Mouse (Mus musculus): ENCODE measurements around the gene BC005624.

Gene BC005624

DNA sequence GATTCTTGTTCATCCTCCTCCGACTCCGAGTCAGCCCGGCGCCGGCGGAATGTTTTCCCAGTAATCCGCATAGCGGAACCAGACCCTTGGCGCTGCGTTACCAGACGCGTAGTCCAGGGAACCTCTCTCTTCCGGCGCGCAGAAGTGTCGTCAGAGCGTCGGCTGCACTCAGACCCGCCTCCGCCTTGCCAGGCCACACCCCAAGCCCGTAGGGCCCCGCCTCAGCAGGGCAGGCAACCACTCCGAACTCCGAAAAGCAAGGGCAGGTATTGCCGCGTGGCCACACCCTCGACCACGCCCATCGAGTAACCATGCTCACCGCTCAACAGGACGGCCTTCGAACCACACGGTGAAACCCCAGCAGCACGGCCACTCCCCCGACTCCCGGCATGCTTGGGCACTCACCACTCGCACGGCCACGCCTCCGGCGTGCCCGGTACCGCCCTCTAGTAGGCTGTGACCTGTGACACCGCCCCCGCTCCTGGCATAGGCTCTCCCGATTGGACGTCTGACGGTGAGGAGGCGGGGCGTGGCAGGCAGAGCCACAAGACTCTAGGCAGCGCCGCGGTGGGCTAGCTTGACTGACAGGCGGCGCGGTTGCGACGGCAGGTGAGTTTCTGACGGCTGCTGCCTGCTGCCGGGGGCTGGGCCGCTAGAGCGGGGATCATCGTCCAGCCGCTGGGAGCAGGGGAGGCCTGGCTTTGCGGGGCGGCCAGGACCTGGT is at the start of gene BC005624, which contains the start of gene Usp20:
Gene BC005624, minus strand, starts transcription at position 412 of the 724 bp plus-strand sequence.
Gene Usp20, plus strand, starts transcription at position 490 of the 724 bp plus-strand sequence.
- DNase-seq (ENCODE audit: low spot score): peak; percentile 100

GRCm38 (mm10) chr2:31026642-31027041 is 44.6 kb upstream of the BC005624 start:
- DNase-seq (ENCODE audit: low spot score): no peak

GRCm38 (mm10) chr2:31025458-31025857 is 43.5 kb upstream of the BC005624 start:
- DNase-seq (ENCODE audit: low spot score): no peak

- DNase-seq (ENCODE audit: low spot score): peak; percentile 80
Observed at GRCm38 (mm10) chr2:31024618-31025370, 42.8 kb upstream of the BC005624 start.

DNA sequence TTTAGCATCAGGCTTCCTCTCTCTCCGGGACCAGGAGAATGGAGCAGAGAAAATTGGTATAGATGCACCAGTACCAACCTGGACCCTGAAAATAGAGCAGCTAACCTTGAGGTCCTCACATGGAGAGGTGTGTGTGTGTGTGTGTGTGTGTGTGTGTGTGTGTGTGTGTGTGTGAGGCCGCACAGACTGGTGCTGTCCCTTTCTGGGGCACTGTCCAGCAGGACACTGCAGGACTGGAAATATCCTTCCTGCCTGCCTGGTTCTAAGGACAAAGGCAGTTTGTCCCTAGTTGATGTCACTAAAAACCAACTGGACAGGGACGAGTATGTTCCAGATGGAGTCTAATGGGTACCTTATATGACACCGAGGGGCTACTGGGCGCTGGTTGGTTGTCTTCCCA is 41.9 kb upstream of the BC005624 start:
- no peak for DNase-seq (ENCODE audit: low spot score)

- no peak for DNase-seq (ENCODE audit: low spot score)
Observed at GRCm38 (mm10) chr2:31020202-31020601, 38.2 kb upstream of the BC005624 start.

DNA sequence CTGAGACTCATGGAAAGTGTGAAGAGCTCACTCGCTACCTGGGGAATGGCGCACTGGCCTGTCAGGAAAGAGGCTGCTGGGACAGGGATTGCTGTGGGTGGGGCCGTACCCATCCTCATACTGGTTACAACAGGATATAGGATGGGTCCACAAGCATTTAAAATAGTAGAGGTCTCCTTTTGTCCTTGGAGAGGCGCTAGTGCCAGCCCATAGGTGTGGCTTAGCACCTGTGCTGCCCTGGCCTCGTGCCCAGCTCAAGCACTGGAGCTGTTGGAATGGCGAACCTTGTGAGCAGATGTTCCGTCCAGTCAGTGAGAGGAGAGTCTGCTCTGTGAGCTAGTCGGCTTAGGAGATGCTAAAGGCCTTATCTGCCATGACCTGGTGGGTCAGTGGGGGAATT is 37.0 kb upstream of the BC005624 start:
- no peak for DNase-seq (ENCODE audit: low spot score)

GRCm38 (mm10) chr2:31018519-31018918 is 36.5 kb upstream of the BC005624 start:
- DNase-seq (ENCODE audit: low spot score): no peak

- no peak for DNase-seq (ENCODE audit: low spot score)
Observed at GRCm38 (mm10) chr2:31017625-31018317, 35.8 kb upstream of the BC005624 start.

DNA sequence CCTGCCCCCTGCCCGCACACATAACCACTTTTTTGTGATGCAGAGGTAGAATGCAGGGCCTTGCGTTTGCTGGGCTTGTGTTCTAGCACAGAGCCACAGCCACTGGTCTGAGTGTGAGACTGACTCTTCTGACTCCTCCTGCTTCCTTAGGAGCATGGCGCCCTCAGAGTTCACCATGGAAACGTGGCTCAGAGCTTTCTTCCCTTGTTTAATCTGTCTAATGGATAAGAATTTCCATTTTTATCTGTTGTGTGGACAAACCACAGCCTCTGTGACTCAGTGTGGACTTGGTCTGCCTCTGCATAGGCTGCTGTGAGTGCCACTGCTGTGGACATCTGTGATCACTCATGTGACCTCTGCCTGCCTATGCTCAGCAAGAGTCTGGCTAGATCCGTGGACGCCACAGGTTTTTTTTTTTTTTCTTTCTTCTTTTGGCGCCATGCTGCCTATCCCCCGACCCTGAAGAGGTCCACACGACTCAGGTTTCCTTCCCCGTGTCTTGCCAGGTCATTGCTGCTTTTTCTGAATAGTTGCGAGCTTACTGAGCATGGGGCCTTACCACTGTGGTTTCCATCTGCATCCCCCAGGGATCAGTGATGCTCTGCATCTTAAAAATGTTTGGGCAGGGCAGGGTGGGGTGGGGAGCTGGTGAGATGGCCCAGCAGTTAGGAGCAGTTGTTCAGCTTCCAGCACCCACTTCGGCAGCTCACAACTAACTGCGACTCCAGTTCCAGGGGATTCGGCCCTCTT is 31.5 kb upstream of the BC005624 start:
- DNase-seq (ENCODE audit: low spot score): no peak

GRCm38 (mm10) chr2:31007208-31007607 is 25.2 kb upstream of the BC005624 start:
- no peak for DNase-seq (ENCODE audit: low spot score)

- no peak for DNase-seq (ENCODE audit: low spot score)
Observed at GRCm38 (mm10) chr2:31006434-31006833, 24.4 kb upstream of the BC005624 start.

GRCm38 (mm10) chr2:31005453-31005852 is 23.5 kb upstream of the BC005624 start:
- no peak for DNase-seq (ENCODE audit: low spot score)

GRCm38 (mm10) chr2:31002857-31003256 is 20.9 kb upstream of the BC005624 start:
- no peak for DNase-seq (ENCODE audit: low spot score)

- DNase-seq (ENCODE audit: low spot score): no peak
Observed at GRCm38 (mm10) chr2:30998443-30999260, 16.7 kb upstream of the BC005624 start.

- DNase-seq (ENCODE audit: low spot score): no peak
Observed at GRCm38 (mm10) chr2:30995432-30995996, 13.5 kb upstream of the BC005624 start.

DNA sequence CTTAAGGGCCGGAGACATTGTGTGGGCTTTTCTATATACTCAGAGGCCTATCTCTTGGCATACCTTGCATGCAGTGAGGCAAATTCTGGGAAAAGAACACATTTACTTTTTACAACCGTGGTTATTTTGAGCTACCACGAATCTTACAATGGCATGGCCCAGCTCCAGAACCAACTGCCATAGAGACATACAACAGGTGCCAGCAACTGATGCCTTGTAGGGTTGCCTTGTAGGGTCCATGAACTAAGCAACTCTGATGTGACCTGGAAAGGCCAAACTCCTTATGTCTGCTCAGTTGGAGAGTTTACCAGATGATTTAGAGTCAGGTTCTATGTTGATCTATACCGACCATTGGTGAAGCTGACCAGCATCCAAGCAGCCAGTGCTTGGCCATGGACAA is 12.9 kb upstream of the BC005624 start:
- no peak for DNase-seq (ENCODE audit: low spot score)

- DNase-seq (ENCODE audit: low spot score): no peak
Observed at GRCm38 (mm10) chr2:30990221-30990620, 8.2 kb upstream of the BC005624 start.

GRCm38 (mm10) chr2:30985111-30986020 is 3.4 kb upstream of the BC005624 start:
- no peak for DNase-seq (ENCODE audit: low spot score)

GRCm38 (mm10) chr2:30983024-30983423 is 1.0 kb upstream of the BC005624 start:
- no peak for DNase-seq (ENCODE audit: low spot score)
